Mouse (Mus musculus) embryonic facial prominence, embryonic 14.5 days (tissue): ENCODE data around the gene H1f0. TPM values are rescaled to one million over a fixed set of nuclear protein-coding genes. Genes with fewer than 3 reads are reported as not detected.
A peak's percentile ranks its signal among the peaks of the same experiment; 100 is the strongest.

Experiments used
- ATAC-seq: fragments of 200-750 bp; cut with Nextera tagmentation; 2 replicates; pipeline ENCODE4 v1.8.0; 2017; ENCODE audit warnings: low read depth, moderate number of reproducible peaks, moderate TSS enrichment
- DNase-seq: peaks from one replicate; pipeline ENCODE4 v3.0.0-alpha.2; 2015; ENCODE audit warnings: low spot score
- H3K27ac ChIP-seq: fragments of 300-500 bp; sonication (generic); replicated peaks from 2 replicates; pipeline ENCODE4 v1.5.1; 2014; ENCODE audit warnings: low read depth, mild to moderate bottlenecking, low read length, moderate library complexity
- H3K27me3 ChIP-seq: fragments of 300-500 bp; sonication (generic); replicated peaks from 2 replicates; pipeline ENCODE4 v1.6.1; 2014; ENCODE audit warnings: low read length; ENCODE audit not compliant: control insufficient read depth, insufficient read depth
- H3K36me3 ChIP-seq: fragments of 300-500 bp; sonication (generic); 2 replicates; pipeline ENCODE4 v1.6.1; 2014; ENCODE audit warnings: low read length, mixed read lengths; ENCODE audit not compliant: control insufficient read depth, insufficient read depth
- H3K4me1 ChIP-seq: fragments of 300-500 bp; sonication (generic); 2 replicates; pipeline ENCODE4 v1.6.1; 2014; ENCODE audit warnings: antibody characterized with exemption, low read length; ENCODE audit not compliant: control insufficient read depth, insufficient read depth
- H3K4me2 ChIP-seq: fragments of 300-500 bp; sonication (generic); 2 replicates; pipeline ENCODE4 v1.6.1; 2014; ENCODE audit warnings: low read depth, mild to moderate bottlenecking, low read length, moderate library complexity, mixed read lengths
- H3K4me3 ChIP-seq: fragments of 300-500 bp; sonication (generic); 2 replicates; pipeline ENCODE4 v1.5.1; 2014; ENCODE audit warnings: low read depth, mild to moderate bottlenecking, low read length
- H3K9ac ChIP-seq: fragments of 300-500 bp; sonication (generic); 2 replicates; pipeline ENCODE4 v1.6.1; 2014; ENCODE audit warnings: low read depth, mild to moderate bottlenecking, low read length, moderate library complexity, mixed read lengths
- H3K9me3 ChIP-seq: fragments of 300-500 bp; sonication (generic); 2 replicates; pipeline ENCODE4 v1.6.1; 2016; ENCODE audit warnings: low read length; ENCODE audit not compliant: control insufficient read depth
- WGBS: fragments of 180-500 bp; shearing (Covaris S2); extraction: QIAGEN DNeasy Blood & Tissue Kit; methylation state at CpG from one replicate; pipeline ENCODE4 v1.1.7; 2014; 5-methylcytosine and 5-hydroxymethylcytosine counted together
- polyA plus RNA-seq: library from polyadenylated mRNA; unstranded; fragments of >200 nt; fragmentation: Nextera tagmentation; extraction: Ambion mirVana; gene quantifications from 2 replicates; pipeline ENCODE4 v1.2.1, GENCODE M21; 2014

The H1f0 gene
- polyA plus RNA-seq, 1 experiment from 2014 or later: 168 TPM

DNA sequence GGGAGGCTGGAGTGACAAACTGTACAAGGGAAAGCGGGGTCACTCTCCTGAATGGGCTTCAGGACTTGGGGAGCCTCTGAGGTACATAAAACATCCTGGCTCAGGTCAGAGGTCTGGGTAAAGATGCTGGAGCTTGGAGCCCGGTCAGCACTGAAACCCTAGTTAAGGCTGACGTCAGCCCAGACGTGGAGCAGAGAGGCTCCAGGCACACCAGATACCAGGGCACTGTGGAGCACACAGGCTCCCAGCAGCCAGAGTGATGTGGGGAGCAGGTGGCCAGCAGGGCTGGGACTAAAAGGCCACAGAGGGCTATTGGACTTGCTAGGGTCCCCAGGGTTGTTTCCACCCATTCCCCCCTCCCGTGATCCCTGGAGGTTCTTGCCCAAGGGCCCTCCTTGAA lies 18.5 kb upstream of the H1f0 start:
- Histone ChIP-seq H3K27me3 (no peaks in the 10 kb centered on the region), H3K9me3 (no peaks in the 10 kb centered on the region), H3K4me3 (no peak overlapping the region), H3K36me3 (peaks cover 26% of the 10 kb centered on the region), H3K9ac (no peak overlapping the region), H3K4me1 (no peaks in the 10 kb centered on the region), H3K4me2 (no peak overlapping the region), H3K27ac (0 out of 2 replicates have a peak overlapping the region, but pooled peaks have one; percentile 6)
- ATAC-seq: peak; percentile 39; the same call in 1 of the 2 replicates
- no peak for DNase-seq
- 70% methylated on average over 4 of the region's 5 CpGs for WGBS

DNA sequence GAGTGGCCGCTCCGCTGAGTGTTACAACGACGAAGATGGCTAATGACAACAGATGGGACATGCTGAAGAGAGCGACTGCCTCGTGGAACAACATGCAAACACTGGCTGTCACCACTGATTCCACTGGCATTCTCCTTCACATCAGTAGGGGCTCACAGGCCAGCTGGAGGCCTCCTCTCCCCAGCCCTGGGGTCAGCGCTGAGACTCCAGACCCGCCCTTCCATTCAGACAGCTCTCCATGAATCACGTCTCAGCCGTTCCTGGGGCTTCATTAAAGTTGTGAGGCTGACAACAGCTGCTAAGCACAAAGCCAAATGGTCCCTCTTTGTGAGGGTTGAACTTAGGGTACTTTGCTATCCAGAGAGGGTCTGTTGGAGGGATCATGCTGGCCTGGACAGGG lies 16.7 kb upstream of the H1f0 start:
- no peak overlapping the region for H3K27ac ChIP-seq
- H3K27me3 ChIP-seq: no peaks in the 10 kb centered on the region
- H3K4me3 ChIP-seq: no peak overlapping the region
- peaks cover 10% of the 10 kb centered on the region for H3K36me3 ChIP-seq
- H3K4me1 ChIP-seq: no peaks in the 10 kb centered on the region
- no peak overlapping the region for H3K4me2 ChIP-seq
- ATAC-seq (no peak), DNase-seq (no peak)
- no peaks in the 10 kb centered on the region for H3K9me3 ChIP-seq
- no peak overlapping the region for H3K9ac ChIP-seq
- 73% methylated on average over 10 of the region's 10 CpGs for WGBS

DNA sequence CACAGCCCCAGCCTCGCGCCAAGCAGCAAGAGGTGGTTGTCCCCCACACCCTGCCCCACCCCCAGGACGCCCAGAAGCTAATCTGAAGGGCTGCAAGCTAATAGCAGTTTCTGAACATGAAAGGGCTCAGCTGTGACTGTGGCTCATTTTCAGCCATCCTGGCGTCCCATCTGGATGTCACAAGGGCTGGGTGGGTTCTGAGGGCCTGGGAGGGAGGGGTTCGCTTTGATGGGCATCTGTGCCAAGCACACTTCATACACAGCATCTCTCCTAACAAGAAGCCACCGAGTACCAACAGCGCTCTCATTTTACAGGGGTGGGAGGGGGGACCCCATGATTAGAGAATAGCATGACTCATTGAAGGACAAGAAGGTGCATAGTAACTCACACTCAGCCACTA lies 14.9 kb upstream of the H1f0 start:
- ATAC-seq (no peak), DNase-seq (no peak)
- WGBS: 52% methylated on average over 7 of the region's 7 CpGs
- Histone ChIP-seq H3K27ac (no peak overlapping the region), H3K4me1 (no peaks in the 10 kb centered on the region), H3K36me3 (no peaks in the 10 kb centered on the region), H3K4me2 (no peak overlapping the region), H3K9me3 (no peaks in the 10 kb centered on the region), H3K9ac (no peak overlapping the region), H3K27me3 (no peaks in the 10 kb centered on the region), H3K4me3 (no peak overlapping the region)

DNA sequence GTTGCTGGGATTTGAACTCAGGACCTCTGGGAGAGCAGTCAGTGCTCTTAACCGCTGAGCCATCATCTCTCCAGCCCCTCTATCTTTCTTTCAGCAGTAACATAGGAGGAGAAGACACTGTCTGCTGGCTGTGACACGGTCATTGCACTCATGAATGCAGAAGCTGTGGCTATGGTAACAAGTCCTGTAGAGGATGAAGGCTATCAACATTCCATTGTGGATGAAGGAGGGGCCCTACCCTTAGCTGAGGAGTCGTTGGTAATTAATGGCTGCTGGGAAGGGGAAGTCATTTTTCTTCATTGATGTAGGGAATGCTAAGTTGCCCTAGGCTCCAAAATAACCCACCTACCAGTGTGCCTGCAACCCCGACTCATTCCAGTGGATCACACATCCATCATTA lies 10.1 kb upstream of the H1f0 start:
- Histone ChIP-seq H3K4me3 (no peak overlapping the region), H3K9me3 (no peaks in the 10 kb centered on the region), H3K36me3 (no peaks in the 10 kb centered on the region), H3K4me2 (no peak overlapping the region), H3K9ac (no peak overlapping the region), H3K27ac (no peak overlapping the region), H3K4me1 (no peaks in the 10 kb centered on the region), H3K27me3 (no peaks in the 10 kb centered on the region)
- DNase-seq: no peak
- peak; percentile 21; the same call in 1 of the 2 replicates for ATAC-seq
- WGBS: 44% methylated on average over 4 of the region's 4 CpGs

DNA sequence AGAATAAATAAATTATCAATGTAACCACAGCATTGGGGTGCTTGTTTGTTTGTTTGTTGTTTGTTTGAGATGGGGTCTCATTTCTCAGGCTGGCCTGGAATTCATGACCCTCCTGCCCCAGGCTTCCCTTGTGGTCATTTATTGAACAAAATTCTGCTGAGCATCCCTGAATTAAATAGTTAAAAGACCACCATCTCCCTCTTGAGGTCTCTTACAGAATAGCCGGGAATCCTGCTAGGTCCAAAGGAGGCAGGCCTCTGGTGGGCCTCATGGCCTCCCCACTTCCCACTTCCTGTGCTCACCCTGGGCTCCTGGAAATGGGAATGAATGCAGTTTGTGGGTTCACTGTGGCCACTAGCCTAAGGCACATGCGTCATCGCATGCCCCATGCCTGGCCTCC lies 9.4 kb upstream of the H1f0 start:
- DNase-seq (no peak), ATAC-seq (no peak)
- H3K9ac ChIP-seq: no peak overlapping the region
- no peak overlapping the region for H3K4me2 ChIP-seq
- H3K4me3 ChIP-seq: no peak overlapping the region
- WGBS: 46% methylated on average over 3 of the region's 3 CpGs
- H3K36me3 ChIP-seq: no peaks in the 10 kb centered on the region
- H3K4me1 ChIP-seq: no peaks in the 10 kb centered on the region
- H3K27me3 ChIP-seq: no peaks in the 10 kb centered on the region
- no peaks in the 10 kb centered on the region for H3K9me3 ChIP-seq
- no peak overlapping the region for H3K27ac ChIP-seq

DNA sequence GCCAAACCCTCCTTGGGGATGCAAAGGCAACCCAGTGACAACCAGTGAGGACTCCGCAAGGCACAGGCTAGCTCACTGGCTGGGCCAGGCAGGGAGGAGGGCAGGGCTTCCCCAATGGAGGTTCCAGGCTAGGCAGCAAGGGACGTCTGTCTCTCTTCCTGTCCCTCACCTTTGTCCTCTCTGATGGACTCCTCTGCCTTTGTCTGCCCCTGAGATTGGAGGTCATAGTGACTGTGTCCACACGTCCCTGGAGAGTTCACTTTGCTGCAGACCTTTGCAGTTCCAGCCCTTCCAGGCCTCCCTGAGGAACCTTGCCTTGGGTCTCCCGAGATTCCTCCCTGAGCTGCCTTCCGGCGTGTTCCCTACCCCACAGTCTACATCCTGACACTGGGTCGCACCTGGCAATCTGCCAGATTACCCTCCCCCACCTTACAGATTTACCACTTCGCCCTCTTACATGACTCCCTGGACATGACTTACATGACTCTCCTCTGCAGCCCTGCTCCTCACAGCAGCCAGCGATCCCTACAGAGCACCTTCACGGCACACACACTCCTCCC lies 5.5 kb upstream of the H1f0 start:
- WGBS: 57% methylated on average over 10 of the region's 10 CpGs
- Histone ChIP-seq H3K9me3 (no peaks in the 10 kb centered on the region), H3K27ac (no peak overlapping the region), H3K9ac (no peak overlapping the region), H3K4me1 (peaks cover 20% of the 10 kb centered on the region), H3K27me3 (no peaks in the 10 kb centered on the region), H3K4me2 (no peak overlapping the region), H3K36me3 (no peaks in the 10 kb centered on the region), H3K4me3 (no peak overlapping the region)
- ATAC-seq (no peak), DNase-seq (no peak)

DNA sequence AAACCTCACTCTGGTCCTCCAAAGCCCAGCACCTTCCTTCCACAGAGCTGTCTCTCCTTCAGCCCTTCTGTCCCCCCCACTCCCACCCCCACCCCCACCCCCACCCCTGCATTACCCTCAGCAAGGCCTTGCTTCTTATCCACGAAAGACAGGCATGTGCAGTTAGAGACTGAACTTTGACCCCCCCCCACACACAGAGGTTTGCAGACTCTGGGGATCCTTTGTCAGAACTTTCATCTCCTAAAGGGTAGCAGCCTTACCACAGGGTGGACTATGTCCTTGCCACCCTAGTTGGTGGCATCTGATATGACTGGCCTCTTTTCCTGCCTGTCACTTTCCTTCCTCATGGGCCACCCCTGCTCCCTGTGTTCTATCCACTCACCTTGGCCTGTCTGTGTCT lies 4.9 kb upstream of the H1f0 start:
- WGBS: 0% methylated on average over 1 of the region's 1 CpGs
- Histone ChIP-seq H3K9me3 (no peaks in the 10 kb centered on the region), H3K27me3 (no peaks in the 10 kb centered on the region), H3K36me3 (no peaks in the 10 kb centered on the region), H3K4me2 (no peak overlapping the region), H3K9ac (no peak overlapping the region), H3K4me3 (no peak overlapping the region), H3K4me1 (peaks cover 20% of the 10 kb centered on the region), H3K27ac (no peak overlapping the region)
- no peak for DNase-seq
- no peak for ATAC-seq

DNA sequence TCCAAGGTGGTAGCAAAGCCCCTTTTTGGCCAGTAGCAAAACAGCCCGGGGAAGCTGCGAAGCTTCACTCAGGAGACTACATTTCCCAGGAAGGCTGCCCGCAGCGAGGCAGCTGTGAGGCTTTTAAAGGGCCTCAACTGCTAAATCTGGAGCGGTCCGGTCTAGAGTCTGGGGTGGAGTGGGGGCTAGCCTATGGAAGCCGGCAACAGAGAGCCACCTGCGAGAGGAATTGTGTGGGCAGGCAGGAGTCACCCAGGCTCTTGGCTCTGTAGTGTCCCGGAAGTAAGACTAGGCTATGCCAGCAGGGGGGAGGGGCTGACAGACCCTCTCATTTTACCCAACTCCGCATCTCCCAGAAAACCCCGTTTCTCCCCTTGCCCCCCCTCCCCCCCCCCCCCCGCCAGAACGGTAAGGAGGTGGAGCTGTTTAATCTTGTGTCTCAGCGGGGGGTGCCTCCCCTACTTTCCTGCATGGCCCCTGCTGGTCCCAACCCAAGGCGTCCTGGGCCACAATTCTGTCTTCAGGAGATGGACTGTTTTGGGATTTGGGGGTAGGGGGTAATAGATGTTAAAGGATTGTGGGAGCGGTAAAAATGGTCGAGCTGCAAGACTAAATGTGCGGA lies 2.5 kb upstream of the H1f0 start:
- peak overlapping the region; percentile 20; the same call in 1 of the 2 replicates for H3K4me3 ChIP-seq
- no peak overlapping the region; the same call in 1 of the 2 replicates for H3K27ac ChIP-seq
- peak overlapping the region; percentile 96 for H3K4me2 ChIP-seq
- H3K9me3 ChIP-seq: no peaks in the 10 kb centered on the region
- H3K4me1 ChIP-seq: peaks cover 20% of the 10 kb centered on the region
- H3K36me3 ChIP-seq: no peaks in the 10 kb centered on the region
- ATAC-seq: no peak
- DNase-seq: peak; percentile 62
- peak overlapping the region; percentile 51 for H3K9ac ChIP-seq
- WGBS: 9% methylated on average over 15 of the region's 18 CpGs
- H3K27me3 ChIP-seq: no peaks in the 10 kb centered on the region
